Mouse (Mus musculus) layer of hippocampus, postnatal 25 days (tissue): ENCODE results near the gene Atoh8. TPM values are rescaled to one million over a fixed set of nuclear protein-coding genes. Genes with fewer than 3 reads are reported as not detected.

ENCODE experiments used
- DNase-seq, 2 experiments: peaks; one replicate each; pipeline ENCODE4 v3.0.0; 2022; ENCODE audit warnings: mixed read lengths in 2 of 2, low spot score in 1 of 2; ENCODE audit errors: extremely low spot score in 1 of 2
- total RNA-seq, 2 experiments: library from RNA; stranded (reverse); gene quantifications; 2 replicates each; pipeline ENCODE4 v1.2.3; 2021

Atoh8 gene
- total RNA-seq, 2 experiments from 2014 or later: 2.3 to 2.8 TPM

DNA sequence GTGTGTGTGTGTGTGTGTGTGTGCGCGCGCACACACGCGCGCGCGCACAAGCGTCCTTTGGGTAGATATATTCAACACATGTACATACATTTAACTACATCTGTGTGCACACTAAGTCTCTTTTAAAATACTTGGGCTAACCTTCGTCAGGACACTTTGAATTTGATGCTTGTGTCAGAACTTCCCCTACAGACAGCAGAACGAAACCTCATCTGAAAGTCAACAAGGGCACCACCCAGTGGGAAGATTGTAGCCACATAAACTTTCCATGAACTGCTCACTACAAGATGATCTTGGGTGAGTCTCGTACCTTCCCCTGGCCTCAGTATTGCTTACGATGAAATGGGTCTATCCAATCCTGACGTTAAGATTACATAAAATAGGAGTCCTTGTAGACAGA, 3.0 kb downstream of the Atoh8 start:
- no peak for DNase-seq

- DNase-seq: no peak
Measured at GRCm38 (mm10) chr6:72230875-72231274, 4.5 kb downstream of the Atoh8 start.

DNA sequence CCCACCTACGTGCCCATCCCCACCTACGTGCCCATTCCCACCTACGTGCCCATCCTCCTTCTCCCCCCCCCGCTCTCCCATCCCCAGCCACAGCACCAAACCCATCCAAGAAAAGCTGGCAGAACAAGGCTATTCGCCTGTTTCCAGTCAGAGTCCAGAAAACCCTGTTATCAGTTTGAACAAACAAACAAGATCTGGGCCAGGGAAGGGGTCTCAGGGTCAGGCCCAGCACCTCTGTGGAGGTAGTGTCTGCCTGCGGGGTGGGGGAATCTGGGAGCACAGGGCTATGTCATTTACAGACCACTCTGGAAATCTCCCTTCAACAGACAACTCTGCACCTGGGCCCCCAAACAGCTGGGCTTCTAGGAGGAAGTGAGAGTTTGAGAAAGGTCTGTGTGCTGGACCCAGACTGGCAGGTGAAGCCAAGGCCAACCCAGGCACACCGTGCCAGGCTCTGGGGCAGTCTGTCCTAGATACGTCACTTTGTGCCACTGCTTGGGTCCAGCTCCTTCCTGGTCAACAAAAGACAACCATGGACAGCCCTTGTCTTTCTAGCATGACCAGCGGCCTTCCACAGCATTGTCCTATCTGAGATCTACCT, 7.6 kb downstream of the Atoh8 start:
- DNase-seq: no peak

DNA sequence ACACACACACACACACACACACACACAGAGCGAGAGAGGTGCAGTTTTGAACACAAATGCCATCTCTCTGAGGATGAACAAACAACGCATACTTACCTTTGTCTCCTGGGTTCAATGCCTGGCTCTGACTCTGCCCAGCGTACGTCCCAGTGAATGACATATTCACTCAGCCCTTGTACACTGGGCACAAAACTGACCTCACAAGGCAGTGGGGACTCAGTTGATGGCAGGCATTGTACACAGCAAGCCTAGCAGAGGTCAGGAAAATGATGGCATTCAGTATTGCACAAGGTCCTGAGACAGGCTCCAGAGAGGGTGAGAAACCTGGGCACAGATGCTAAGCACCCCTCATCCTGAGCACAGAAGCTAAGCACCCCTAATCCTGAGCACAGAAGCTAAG, 8.4 kb downstream of the Atoh8 start:
- no peak for DNase-seq

DNA sequence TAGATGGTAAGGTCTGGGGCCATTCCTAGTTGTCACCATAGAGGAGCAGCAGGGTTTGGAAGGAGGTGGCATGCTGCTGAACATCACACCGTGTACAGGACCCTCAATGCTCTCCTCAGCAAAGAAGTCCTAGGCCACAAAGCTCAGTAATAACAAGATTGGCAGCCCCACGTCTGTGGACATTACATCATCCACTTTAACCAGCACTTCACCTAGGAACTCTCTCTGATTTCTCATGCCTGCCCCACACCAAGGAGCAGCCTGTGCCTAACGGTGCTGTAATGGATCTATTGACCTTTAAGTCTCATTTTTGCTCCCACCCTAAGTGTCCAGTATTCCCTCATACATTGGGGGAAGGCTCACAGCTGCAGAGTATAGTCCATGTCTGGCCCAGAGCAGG, 9.7 kb downstream of the Atoh8 start:
- DNase-seq: no peak

DNA sequence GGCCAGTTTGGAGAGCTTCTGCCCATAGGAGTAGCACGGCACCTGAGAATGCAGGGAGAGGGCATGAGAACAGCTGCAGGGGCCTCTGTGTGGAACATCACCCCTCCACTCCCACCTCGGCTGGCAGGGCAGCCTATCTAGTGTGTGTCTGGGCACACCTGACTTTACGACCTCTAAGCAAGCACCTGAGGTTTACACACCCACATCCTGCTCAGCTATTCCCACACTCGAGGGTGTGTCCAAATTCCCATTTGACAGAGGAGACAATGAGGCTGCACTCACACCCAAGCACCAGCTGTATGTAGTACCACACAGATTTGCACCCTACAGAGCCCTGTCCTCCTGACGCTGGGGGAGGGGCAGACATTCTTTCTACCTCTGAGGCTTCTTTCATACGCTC, 11.5 kb downstream of the Atoh8 start:
- DNase-seq: no peak

DNA sequence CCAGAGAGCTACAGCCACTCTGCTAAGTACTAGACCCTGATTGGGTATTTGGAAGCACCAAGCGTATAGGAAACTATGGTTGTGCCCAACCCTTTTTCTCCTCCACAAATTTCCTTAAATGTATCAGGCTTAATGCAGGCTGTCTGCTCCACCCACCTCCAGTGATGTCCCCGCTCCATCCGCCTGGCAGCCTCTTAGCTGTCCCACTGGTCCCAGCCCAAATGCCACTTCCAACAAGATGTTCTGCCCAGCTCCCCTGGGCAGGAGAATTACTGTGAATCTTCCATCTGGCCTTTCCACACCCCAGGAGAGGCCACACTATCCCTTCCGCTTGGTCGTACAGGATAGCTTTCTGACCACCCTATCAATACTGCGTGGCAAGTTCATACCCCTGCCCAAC, 12.5 kb downstream of the Atoh8 start:
- no peak for DNase-seq

DNA sequence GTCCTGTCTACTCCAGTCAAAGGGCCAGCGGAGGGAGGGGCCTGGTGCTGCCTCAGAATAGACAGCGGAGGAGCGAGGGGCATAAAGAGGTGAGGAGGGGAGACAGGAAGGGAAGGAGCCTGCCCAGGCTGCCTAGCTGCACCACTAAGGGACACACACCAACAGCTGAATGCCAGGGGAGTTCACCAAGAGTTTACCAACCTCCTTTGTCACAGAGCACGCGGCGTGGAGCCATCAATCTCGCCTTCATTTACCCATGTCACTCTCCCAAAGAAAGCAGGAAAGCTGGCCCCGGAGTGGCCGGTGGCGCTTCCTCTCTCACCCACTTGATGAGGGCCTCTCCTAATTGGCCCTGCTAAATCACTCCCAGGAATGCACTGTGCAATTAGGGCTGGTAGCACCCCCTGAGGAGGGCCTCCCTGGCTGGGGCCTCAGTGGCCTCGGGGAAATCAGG, 13.1 kb downstream of the Atoh8 start:
- no peak for DNase-seq

DNA sequence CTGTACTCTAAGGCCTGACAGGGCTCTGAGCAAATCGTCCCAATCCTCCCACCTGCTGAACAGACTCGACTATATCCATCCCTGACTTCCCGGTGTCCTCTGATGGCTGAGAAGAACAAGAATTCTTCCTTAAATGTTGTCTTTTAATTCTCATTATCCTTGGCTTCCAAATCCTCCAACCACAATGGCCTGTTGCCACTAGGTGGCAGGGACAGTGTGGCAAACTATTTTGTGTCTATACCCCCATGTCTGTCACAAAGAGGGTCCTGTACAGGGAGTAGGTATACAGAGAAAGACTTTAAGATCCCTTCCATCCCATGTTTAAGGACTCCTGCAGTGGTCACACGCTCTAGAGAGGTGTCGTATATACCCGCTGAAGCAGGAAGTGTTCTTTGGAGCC, 14.1 kb downstream of the Atoh8 start:
- no peak for DNase-seq

- DNase-seq: no peak
Measured at GRCm38 (mm10) chr6:72219549-72219948, 15.8 kb downstream of the Atoh8 start.

GRCm38 (mm10) chr6:72218281-72218680, 17.1 kb downstream of the Atoh8 start:
- DNase-seq: no peak

DNA sequence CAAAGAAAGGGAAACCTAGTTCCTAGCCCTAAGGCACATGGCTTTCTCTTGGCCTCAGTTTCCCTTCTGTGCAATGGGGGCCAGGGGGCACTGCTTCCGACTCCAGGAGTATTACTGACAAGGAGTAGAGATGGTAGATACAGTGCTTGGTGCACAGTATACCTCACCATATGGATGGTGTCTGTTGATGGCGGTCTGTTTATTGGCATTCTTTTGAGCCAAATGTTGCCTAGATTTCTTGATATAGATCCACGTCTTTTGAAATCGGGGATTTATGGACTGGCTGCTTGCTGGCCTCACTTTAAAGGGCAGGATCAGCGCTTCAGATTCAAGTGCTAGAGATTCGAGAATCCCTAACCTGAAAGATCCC, 18.0 kb downstream of the Atoh8 start:
- no peak for DNase-seq

GRCm38 (mm10) chr6:72216681-72217414, 18.5 kb downstream of the Atoh8 start:
- peak; percentile 96 to 98 for DNase-seq

DNA sequence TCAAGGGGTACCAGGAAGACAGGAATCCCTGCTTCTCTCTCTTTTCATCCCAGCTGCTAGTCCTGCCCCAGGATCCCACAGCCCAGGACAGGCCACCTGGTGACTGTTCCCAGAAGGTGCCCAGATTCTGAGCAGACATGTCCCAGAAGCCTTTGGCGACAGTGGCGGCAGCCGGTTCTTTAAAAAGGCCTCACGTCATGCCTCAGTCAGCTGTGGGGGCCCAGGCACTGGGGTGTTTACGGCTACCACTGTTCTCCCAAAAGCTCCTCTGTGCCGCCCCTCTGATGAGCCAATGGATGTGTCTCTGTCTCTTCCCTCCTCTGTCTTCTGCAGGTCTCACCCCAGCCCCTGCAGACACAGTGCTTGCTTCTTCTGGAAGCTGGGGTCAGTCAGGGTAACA, 19.8 kb downstream of the Atoh8 start:
- DNase-seq: no peak

DNA sequence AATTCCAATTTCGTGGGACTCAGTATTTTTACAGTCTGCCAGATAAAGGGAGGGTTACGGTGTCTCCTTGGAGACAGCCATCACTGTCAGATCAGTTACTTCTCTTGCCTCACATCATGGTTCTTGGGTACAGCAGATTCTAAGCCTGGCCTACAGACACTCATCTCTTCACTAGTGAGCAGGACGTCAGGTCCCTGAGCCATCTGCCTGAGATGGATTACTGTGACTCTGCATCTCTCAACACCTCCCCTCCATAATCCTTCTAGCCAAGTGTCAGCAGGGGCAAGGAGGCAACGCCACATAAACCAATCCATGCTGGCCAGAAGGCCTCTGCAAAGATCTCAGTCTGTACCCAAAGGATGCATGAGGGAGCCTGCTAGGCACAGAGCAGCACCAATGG, 24.0 kb downstream of the Atoh8 start:
- DNase-seq: no peak

GRCm38 (mm10) chr6:72210823-72211222, 24.6 kb downstream of the Atoh8 start:
- no peak for DNase-seq

DNA sequence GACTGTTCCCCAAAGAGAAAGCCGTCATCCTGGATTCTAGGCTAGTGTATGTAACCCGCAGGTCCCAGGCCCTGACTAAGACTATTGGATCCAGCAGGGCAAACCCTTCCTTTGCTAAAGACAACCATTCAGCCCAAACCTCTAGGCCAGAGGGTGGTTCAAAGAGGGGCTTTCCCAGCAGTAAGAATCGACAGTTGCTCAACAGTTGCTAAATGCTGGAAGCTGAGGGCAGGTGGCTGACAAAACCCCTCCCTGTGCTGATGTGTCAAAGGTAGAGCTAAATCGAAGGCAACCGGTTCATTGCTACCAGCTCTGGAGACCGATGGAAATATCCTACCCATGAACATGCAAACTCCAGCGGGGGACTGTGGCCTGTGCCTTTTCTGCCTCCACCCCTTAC, 25.6 kb downstream of the Atoh8 start:
- DNase-seq: no peak

- no peak for DNase-seq
Measured at GRCm38 (mm10) chr6:72208406-72209045, 26.9 kb downstream of the Atoh8 start.

GRCm38 (mm10) chr6:72206021-72206420, 29.4 kb downstream of the Atoh8 start:
- no peak for DNase-seq

GRCm38 (mm10) chr6:72204858-72205257, 30.5 kb downstream of the Atoh8 start:
- DNase-seq: no peak

- no peak for DNase-seq
Measured at GRCm38 (mm10) chr6:72203279-72203678, 32.1 kb downstream of the Atoh8 start.

GRCm38 (mm10) chr6:72202732-72203131, 32.6 kb downstream of the Atoh8 start:
- DNase-seq: no peak
